Mouse (Mus musculus) cortical plate, adult 2 months (tissue): ENCODE results near the gene Ccdc82.

Source experiments
- CTCF ChIP-seq: fragments of 200-500 bp; IDR thresholded peaks from 2 replicates; pipeline ENCODE4 v1.5.1; 2011; ENCODE audit warnings: mild to moderate bottlenecking, control low read depth, low read length; ENCODE audit not compliant: insufficient read depth; ENCODE audit errors: extremely low read depth
- POLR2A ChIP-seq: fragments of 200-500 bp; IDR thresholded peaks from 2 replicates; pipeline ENCODE4 v1.6.1; 2011; ENCODE audit warnings: mild to moderate bottlenecking, low read length, control low read depth; ENCODE audit not compliant: insufficient read depth; ENCODE audit errors: extremely low read depth

- TF ChIP-seq POLR2A (no peak), CTCF (no peak)
Measured at GRCm38 (mm10) chr9:13314577-13315004, 67.8 kb downstream of the Ccdc82 start.
